Comparison of ENCODE assay signal across 14 mouse cellular contexts in the genomic region with DNA sequence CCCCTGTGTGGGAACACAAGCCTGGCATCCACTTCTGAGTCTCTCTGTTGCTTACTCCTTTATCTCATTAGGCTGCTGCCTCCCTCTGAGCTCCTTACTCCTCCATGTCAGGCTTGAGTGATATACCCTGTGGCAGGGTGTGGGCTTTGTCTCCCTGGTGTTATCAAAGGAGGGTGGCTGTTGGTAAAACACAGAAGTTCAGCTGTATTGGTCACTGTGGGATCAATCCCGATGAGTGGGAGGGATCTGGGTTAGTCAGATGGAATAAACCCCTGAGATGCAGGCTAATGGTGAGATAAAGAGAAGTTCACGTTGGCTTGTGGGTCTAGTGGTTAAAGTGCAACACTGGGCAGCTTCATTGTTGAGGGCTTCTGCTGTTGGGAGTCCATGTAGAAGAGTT.
"Had no signal": no experiment of that assay in that cellular context is flagged by ENCODE, and none has a peak within 500 bp of the region (broad histone marks: within the 10 kb centered on the region; RNA-seq: fewer than 3 reads in every experiment).

No protein-coding gene starts in this region.

- H3K27me3 ChIP-seq: midbrain, embryonic 12.5 days had no signal

- ATAC-seq: intestine, postnatal 0 days; lung, postnatal 0 days; midbrain, embryonic 16.5 days had no signal

- H3K27ac ChIP-seq: left cerebral cortex, adult 2 months; limb, embryonic 10.5 days; midbrain, embryonic 12.5 days; stomach, postnatal 0 days had no signal

- H3K9ac ChIP-seq: midbrain, embryonic 12.5 days had no signal

- H3K4me1 ChIP-seq: limb, embryonic 10.5 days; megakaryocyte, embryonic 14.5 days had no signal

- H3K9me3 ChIP-seq: limb, embryonic 10.5 days; midbrain, embryonic 12.5 days had no signal

- DNase-seq: kidney, adult 8-10 months; kidney, postnatal 25 days; lung, adult 2 months; lung, postnatal 4 days; right cerebral cortex, postnatal 25 days; thymus, postnatal 14 days had no signal

- H3K4me2 ChIP-seq: midbrain, embryonic 12.5 days had no signal

- H3K36me3 ChIP-seq: limb, embryonic 10.5 days; midbrain, embryonic 12.5 days had no signal

- H3K4me3 ChIP-seq: left cerebral cortex, adult 2 months; limb, embryonic 10.5 days; megakaryocyte, embryonic 14.5 days; midbrain, embryonic 12.5 days had no signal
